Mouse (Mus musculus) G1E (cell line): Measurements from ENCODE around the gene Plaur.

Experiments used
- CTCF ChIP-seq: IDR thresholded peaks from 2 replicates; pipeline ENCODE4 v1.5.1; 2012; ENCODE audit warnings: low read depth, low read length, inconsistent platforms, mixed read lengths
- GATA1 ChIP-seq: IDR thresholded peaks from 2 replicates; pipeline ENCODE4 v1.6.1; 2012; ENCODE audit warnings: borderline replicate concordance, low read length, inconsistent platforms, mixed read lengths
- POLR2AphosphoS5 ChIP-seq: IDR thresholded peaks from 2 replicates; pipeline ENCODE4 v1.6.1; 2012; ENCODE audit warnings: low read depth, low read length, inconsistent platforms; ENCODE audit not compliant: insufficient replicate concordance

GRCm38 (mm10) chr7:24421648-24422047 lies 40.6 kb upstream of the Plaur start:
- no peak for TF ChIP-seq POLR2AphosphoS5
- no peak for TF ChIP-seq CTCF
- no peak for TF ChIP-seq GATA1
